Mouse (Mus musculus) cerebellum, postnatal 10 days (tissue): ENCODE data around the gene Pik3r1.

ENCODE experiments used
- DNase-seq, 2 experiments: peaks; one replicate each; pipeline ENCODE4 v3.0.0; 2021; ENCODE audit warnings: mixed read lengths in 2 of 2

Gene Pik3r1

GRCm38 (mm10) chr13:101735364-101736120 lies 32.5 kb downstream of the Pik3r1 start:
- peak; percentile 47 to 66 for DNase-seq

- DNase-seq, result no peak
Measured at GRCm38 (mm10) chr13:101734227-101734626, 33.8 kb downstream of the Pik3r1 start.

GRCm38 (mm10) chr13:101732675-101733074 lies 35.3 kb downstream of the Pik3r1 start:
- DNase-seq, result no peak

- no peak for DNase-seq
Measured at GRCm38 (mm10) chr13:101731777-101732176, 36.2 kb downstream of the Pik3r1 start.

GRCm38 (mm10) chr13:101730351-101730750 lies 37.7 kb downstream of the Pik3r1 start:
- no peak for DNase-seq

GRCm38 (mm10) chr13:101729248-101730055 lies 38.6 kb downstream of the Pik3r1 start:
- no peak for DNase-seq

- peak; percentile 53 to 61 for DNase-seq
Measured at GRCm38 (mm10) chr13:101728816-101729215, 39.2 kb downstream of the Pik3r1 start.

- no peak for DNase-seq
Measured at GRCm38 (mm10) chr13:101728300-101728699, 39.7 kb downstream of the Pik3r1 start.

GRCm38 (mm10) chr13:101727837-101728236 lies 40.2 kb downstream of the Pik3r1 start:
- no peak for DNase-seq

- DNase-seq, result no peak
Measured at GRCm38 (mm10) chr13:101726922-101727321, 41.1 kb downstream of the Pik3r1 start.

GRCm38 (mm10) chr13:101721901-101722595 lies 46.0 kb downstream of the Pik3r1 start:
- DNase-seq, result peak; percentile 43 to 48

GRCm38 (mm10) chr13:101721154-101721553 lies 46.9 kb downstream of the Pik3r1 start:
- DNase-seq, result no peak

GRCm38 (mm10) chr13:101719312-101719870 lies 48.6 kb downstream of the Pik3r1 start:
- DNase-seq, result peak; percentile 88 to 91

GRCm38 (mm10) chr13:101718744-101719143 lies 49.3 kb downstream of the Pik3r1 start:
- no peak for DNase-seq

GRCm38 (mm10) chr13:101717836-101718235 lies 50.2 kb downstream of the Pik3r1 start:
- DNase-seq, result no peak

GRCm38 (mm10) chr13:101713429-101714088 lies 54.5 kb downstream of the Pik3r1 start:
- no peak for DNase-seq

GRCm38 (mm10) chr13:101712720-101713428 lies 55.1 kb downstream of the Pik3r1 start:
- no peak for DNase-seq

- no peak for DNase-seq
Measured at GRCm38 (mm10) chr13:101712099-101712498, 55.9 kb downstream of the Pik3r1 start.

- DNase-seq, result no peak
Measured at GRCm38 (mm10) chr13:101711301-101711700, 56.7 kb downstream of the Pik3r1 start.

GRCm38 (mm10) chr13:101709788-101710187 lies 58.2 kb downstream of the Pik3r1 start:
- DNase-seq, result no peak

- DNase-seq, result no peak
Measured at GRCm38 (mm10) chr13:101707226-101707625, 60.8 kb downstream of the Pik3r1 start.

- DNase-seq, result no peak
Measured at GRCm38 (mm10) chr13:101706426-101706825, 61.6 kb downstream of the Pik3r1 start.
